Mouse (Mus musculus): ENCODE measurements around the gene Plagl1. TPM values are rescaled to one million over a fixed set of nuclear protein-coding genes. Genes with fewer than 3 reads are reported as not detected.

Plagl1 gene
- polyA plus RNA-seq, 1 experiment from 2014 or later = 34.7 TPM

GRCm38 (mm10) chr10:13118024-13118769 lies 57.9 kb downstream of the Plagl1 start:
- 38% methylated on average over 7 of the region's 7 CpGs for WGBS
- Histone ChIP-seq H3K4me2 (no peak overlapping the region), H3K27ac (no peak overlapping the region), H3K9ac (no peak overlapping the region), H3K4me1 (peaks cover 16% of the 10 kb centered on the region), H3K9me3 (no peaks in the 10 kb centered on the region), H3K4me3 (no peak overlapping the region), H3K27me3 (replicated peaks) (no peaks in the 10 kb centered on the region), H3K36me3 (replicated peaks) (no peaks in the 10 kb centered on the region)
- ATAC-seq (replicated peaks) = no peak

- no peak overlapping the region for H3K9ac ChIP-seq
- H3K27ac ChIP-seq = no peak overlapping the region
- no peaks in the 10 kb centered on the region for H3K36me3 ChIP-seq (replicated peaks)
- H3K4me3 ChIP-seq = no peak overlapping the region
- 31% methylated on average over 5 of the region's 5 CpGs for WGBS
- no peaks in the 10 kb centered on the region for H3K9me3 ChIP-seq
- no peak for ATAC-seq (replicated peaks)
- no peak overlapping the region for H3K4me2 ChIP-seq
- H3K27me3 ChIP-seq (replicated peaks) = no peaks in the 10 kb centered on the region
- peaks cover 16% of the 10 kb centered on the region for H3K4me1 ChIP-seq
Measured at GRCm38 (mm10) chr10:13118770-13119102, 58.4 kb downstream of the Plagl1 start.

DNA sequence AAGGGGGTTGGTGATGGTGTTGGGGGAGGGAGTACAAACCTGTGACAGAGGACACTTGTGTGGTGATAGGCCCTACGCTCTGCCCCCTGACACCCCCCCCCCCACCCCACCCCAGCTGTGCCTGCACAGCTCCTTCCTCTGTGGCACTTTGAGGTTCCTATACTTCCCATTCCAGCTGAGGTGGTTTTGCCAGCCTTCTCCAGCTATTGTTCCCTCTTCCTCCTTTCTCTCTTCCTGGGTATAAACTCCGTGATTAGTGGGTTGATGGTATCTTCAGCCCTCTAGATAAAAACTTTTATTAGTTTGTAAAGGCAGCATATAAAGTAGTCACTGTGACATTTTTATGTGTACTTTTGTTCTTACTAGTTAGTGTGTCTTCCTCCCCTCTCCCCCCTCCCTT lies 59.0 kb downstream of the Plagl1 start:
- Histone ChIP-seq H3K36me3 (replicated peaks) (no peaks in the 10 kb centered on the region), H3K4me2 (no peak overlapping the region), H3K4me1 (peaks cover 16% of the 10 kb centered on the region), H3K27me3 (replicated peaks) (no peaks in the 10 kb centered on the region), H3K9me3 (no peaks in the 10 kb centered on the region), H3K4me3 (no peak overlapping the region), H3K9ac (no peak overlapping the region), H3K27ac (no peak overlapping the region)
- ATAC-seq (replicated peaks) = no peak
- 44% methylated on average over 2 of the region's 2 CpGs for WGBS

DNA sequence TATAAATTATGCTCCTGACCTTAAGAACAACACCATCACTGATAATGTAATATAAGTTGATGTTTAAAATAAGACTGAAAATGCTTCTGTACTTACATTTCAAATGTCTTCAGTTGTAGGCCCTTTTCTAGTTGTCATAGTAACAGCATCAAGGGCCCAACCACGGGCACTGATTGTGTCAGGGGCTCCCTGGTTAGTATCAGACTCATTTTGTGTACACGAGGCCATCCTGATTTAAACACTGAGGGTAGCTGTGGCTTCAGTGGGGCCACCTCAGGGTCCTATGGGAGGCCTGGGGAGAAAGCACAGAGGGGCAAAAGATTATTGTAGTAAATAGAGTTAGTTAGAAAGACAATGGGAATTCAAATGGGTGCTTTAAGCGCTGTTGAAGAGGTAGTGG lies 65.5 kb downstream of the Plagl1 start:
- Histone ChIP-seq H3K27me3 (replicated peaks) (no peaks in the 10 kb centered on the region), H3K27ac (no peak overlapping the region), H3K4me3 (no peak overlapping the region), H3K4me2 (no peak overlapping the region), H3K4me1 (no peaks in the 10 kb centered on the region), H3K36me3 (replicated peaks) (no peaks in the 10 kb centered on the region), H3K9ac (no peak overlapping the region), H3K9me3 (no peaks in the 10 kb centered on the region)
- 48% methylated on average over 3 of the region's 3 CpGs for WGBS
- no peak for ATAC-seq (replicated peaks)

DNA sequence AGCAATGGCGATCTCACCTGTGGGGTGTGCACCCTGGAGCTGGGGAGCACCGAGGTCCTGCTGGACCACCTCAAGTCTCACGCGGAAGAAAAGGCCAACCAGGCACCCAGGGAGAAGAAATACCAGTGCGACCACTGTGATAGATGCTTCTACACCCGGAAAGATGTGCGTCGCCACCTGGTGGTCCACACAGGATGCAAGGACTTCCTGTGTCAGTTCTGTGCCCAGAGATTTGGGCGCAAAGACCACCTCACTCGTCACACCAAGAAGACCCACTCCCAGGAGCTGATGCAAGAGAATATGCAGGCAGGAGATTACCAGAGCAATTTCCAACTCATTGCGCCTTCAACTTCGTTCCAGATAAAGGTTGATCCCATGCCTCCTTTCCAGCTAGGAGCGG lies 67.0 kb downstream of the Plagl1 start:
- Histone ChIP-seq H3K27me3 (replicated peaks) (no peaks in the 10 kb centered on the region), H3K36me3 (replicated peaks) (no peaks in the 10 kb centered on the region), H3K4me1 (no peaks in the 10 kb centered on the region), H3K27ac (no peak overlapping the region), H3K9me3 (no peaks in the 10 kb centered on the region), H3K4me3 (no peak overlapping the region), H3K4me2 (no peak overlapping the region), H3K9ac (no peak overlapping the region)
- no peak for ATAC-seq (replicated peaks)
- 72% methylated on average over 13 of the region's 13 CpGs for WGBS

DNA sequence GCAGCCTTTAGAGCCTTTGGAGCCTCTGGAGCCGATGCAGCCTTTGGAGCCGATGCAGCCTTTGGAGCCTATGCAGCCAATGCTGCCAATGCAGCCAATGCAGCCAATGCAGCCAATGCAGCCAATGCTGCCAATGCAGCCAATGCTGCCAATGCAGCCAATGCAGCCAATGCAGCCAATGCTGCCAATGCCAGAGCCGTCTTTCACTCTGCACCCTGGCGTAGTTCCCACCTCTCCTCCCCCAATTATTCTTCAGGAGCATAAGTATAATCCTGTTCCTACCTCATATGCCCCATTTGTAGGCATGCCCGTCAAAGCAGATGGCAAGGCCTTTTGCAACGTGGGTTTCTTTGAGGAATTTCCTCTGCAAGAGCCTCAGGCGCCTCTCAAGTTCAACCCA lies 67.6 kb downstream of the Plagl1 start:
- Histone ChIP-seq H3K4me2 (no peak overlapping the region), H3K9ac (no peak overlapping the region), H3K9me3 (no peaks in the 10 kb centered on the region), H3K4me3 (no peak overlapping the region), H3K4me1 (no peaks in the 10 kb centered on the region), H3K27ac (no peak overlapping the region), H3K27me3 (replicated peaks) (no peaks in the 10 kb centered on the region), H3K36me3 (replicated peaks) (no peaks in the 10 kb centered on the region)
- ATAC-seq (replicated peaks) = no peak
- WGBS = 91% methylated on average over 7 of the region's 7 CpGs

DNA sequence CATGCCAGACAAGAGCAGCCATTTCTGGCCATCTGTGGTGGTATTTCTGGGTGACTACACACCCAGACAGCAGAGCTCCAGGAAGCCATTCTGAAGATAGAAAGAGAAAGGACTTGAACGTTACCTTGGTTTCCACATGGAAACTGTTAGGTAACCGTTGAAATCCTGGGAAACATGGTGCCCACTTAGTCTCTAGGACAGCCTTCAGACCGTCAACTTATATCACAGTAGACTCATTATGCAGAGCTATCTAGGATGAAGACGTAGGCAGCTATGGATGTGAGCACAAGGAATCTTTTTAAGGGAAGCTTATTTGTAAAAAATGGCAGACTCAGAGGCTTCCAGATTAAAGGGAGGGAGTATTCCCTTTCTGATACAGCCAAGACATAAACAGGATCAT lies 73.5 kb downstream of the Plagl1 start:
- H3K27ac ChIP-seq = no peak overlapping the region
- no peak overlapping the region for H3K4me3 ChIP-seq
- H3K9ac ChIP-seq = no peak overlapping the region
- no peaks in the 10 kb centered on the region for H3K4me1 ChIP-seq
- 81% methylated on average over 4 of the region's 4 CpGs for WGBS
- ATAC-seq (replicated peaks) = no peak
- no peaks in the 10 kb centered on the region for H3K9me3 ChIP-seq
- no peaks in the 10 kb centered on the region for H3K27me3 ChIP-seq (replicated peaks)
- H3K4me2 ChIP-seq = no peak overlapping the region
- H3K36me3 ChIP-seq (replicated peaks) = no peaks in the 10 kb centered on the region

- no peaks in the 10 kb centered on the region for H3K9me3 ChIP-seq
- no peak for ATAC-seq (replicated peaks)
- H3K27ac ChIP-seq = no peak overlapping the region
- H3K4me2 ChIP-seq = no peak overlapping the region
- H3K4me3 ChIP-seq = no peak overlapping the region
- H3K9ac ChIP-seq = no peak overlapping the region
- H3K27me3 ChIP-seq (replicated peaks) = no peaks in the 10 kb centered on the region
- no peaks in the 10 kb centered on the region for H3K36me3 ChIP-seq (replicated peaks)
- WGBS = 96% methylated on average over 7 of the region's 7 CpGs
- no peaks in the 10 kb centered on the region for H3K4me1 ChIP-seq
Measured at GRCm38 (mm10) chr10:13135276-13135675, 75.0 kb downstream of the Plagl1 start.

GRCm38 (mm10) chr10:13135751-13136150 lies 75.4 kb downstream of the Plagl1 start:
- no peak for ATAC-seq (replicated peaks)
- WGBS = 90% methylated on average over 7 of the region's 7 CpGs
- no peaks in the 10 kb centered on the region for H3K4me1 ChIP-seq
- H3K4me2 ChIP-seq = no peak overlapping the region
- H3K27ac ChIP-seq = no peak overlapping the region
- no peak overlapping the region for H3K9ac ChIP-seq
- H3K36me3 ChIP-seq (replicated peaks) = no peaks in the 10 kb centered on the region
- H3K4me3 ChIP-seq = no peak overlapping the region
- H3K9me3 ChIP-seq = no peaks in the 10 kb centered on the region
- H3K27me3 ChIP-seq (replicated peaks) = no peaks in the 10 kb centered on the region

DNA sequence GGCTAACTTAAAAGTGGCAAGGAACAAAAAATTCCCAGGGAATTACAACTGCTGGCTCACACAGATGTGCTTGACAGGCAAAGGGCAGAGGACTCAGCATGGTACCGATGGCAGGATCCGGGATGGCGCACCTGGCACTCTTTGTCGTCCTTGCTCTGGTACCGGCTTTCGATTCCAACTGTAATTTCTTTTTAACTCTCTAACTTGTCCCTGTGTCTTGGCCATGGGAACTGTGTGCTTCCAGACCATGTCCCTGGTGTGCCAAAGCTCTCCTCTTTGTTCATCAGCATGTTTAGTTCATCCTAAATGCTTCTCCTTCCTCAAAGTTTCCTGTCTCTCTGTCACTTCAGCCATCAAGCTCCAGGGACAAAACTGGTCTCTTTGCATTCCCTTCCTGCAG lies 77.6 kb downstream of the Plagl1 start:
- ATAC-seq (replicated peaks) = no peak
- H3K36me3 ChIP-seq (replicated peaks) = no peaks in the 10 kb centered on the region
- no peaks in the 10 kb centered on the region for H3K4me1 ChIP-seq
- no peak overlapping the region for H3K9ac ChIP-seq
- H3K4me2 ChIP-seq = no peak overlapping the region
- no peaks in the 10 kb centered on the region for H3K27me3 ChIP-seq (replicated peaks)
- H3K9me3 ChIP-seq = no peaks in the 10 kb centered on the region
- H3K27ac ChIP-seq = no peak overlapping the region
- no peak overlapping the region for H3K4me3 ChIP-seq
- WGBS = 91% methylated on average over 6 of the region's 6 CpGs

- Histone ChIP-seq H3K4me1 (no peaks in the 10 kb centered on the region), H3K9ac (no peak overlapping the region), H3K27ac (no peak overlapping the region), H3K4me2 (no peak overlapping the region), H3K9me3 (no peaks in the 10 kb centered on the region), H3K36me3 (replicated peaks) (no peaks in the 10 kb centered on the region), H3K27me3 (replicated peaks) (no peaks in the 10 kb centered on the region), H3K4me3 (no peak overlapping the region)
- ATAC-seq (replicated peaks) = no peak
- WGBS = 43% methylated on average over 2 of the region's 2 CpGs
Measured at GRCm38 (mm10) chr10:13140434-13140833, 80.1 kb downstream of the Plagl1 start.

DNA sequence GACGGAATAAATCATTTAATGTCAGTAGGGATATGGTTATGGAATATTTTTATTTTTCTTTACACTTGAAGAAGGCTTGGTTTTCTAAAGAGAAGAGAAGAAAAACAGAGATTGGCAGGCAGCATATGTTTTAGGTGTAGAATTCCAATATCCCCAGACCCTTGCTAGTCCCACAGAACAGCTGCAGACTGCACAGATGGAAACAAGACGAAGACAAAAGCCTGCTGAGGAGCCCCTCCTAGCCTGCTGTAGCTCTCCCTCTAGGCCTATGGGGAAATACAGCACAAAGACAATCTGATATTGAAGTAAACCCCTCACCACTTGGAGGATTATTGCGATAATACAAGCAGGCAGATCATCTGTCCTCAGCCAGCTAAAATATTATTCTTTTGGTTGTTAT lies 90.1 kb downstream of the Plagl1 start:
- Histone ChIP-seq H3K27me3 (replicated peaks) (no peaks in the 10 kb centered on the region), H3K9ac (no peak overlapping the region), H3K4me1 (no peaks in the 10 kb centered on the region), H3K9me3 (no peaks in the 10 kb centered on the region), H3K4me3 (no peak overlapping the region), H3K36me3 (replicated peaks) (no peaks in the 10 kb centered on the region), H3K4me2 (no peak overlapping the region), H3K27ac (no peak overlapping the region)
- WGBS = 55% methylated on average over 3 of the region's 3 CpGs
- no peak for ATAC-seq (replicated peaks)

DNA sequence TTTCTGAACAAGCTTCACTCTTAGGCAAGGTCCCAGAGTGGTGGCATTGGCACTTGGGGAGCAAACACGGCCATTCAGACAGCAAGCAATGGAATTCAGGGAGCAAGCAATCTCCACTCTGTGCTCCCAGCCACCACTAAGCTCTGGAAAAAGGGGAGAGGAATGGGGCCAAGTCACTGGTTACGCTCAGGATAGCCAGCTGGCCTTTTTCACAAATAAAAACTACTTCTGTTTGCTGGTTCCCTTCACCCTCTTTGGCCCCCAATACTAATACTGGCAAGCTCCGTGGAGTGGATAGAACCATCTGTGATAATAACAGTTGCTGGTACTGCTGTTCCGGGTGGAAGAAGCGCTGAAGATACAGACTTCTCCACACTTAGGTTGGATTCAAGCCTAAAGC lies 91.0 kb downstream of the Plagl1 start:
- Histone ChIP-seq H3K27ac (no peak overlapping the region), H3K36me3 (replicated peaks) (no peaks in the 10 kb centered on the region), H3K9ac (no peak overlapping the region), H3K4me3 (no peak overlapping the region), H3K4me1 (no peaks in the 10 kb centered on the region), H3K27me3 (replicated peaks) (no peaks in the 10 kb centered on the region), H3K9me3 (no peaks in the 10 kb centered on the region), H3K4me2 (no peak overlapping the region)
- no peak for ATAC-seq (replicated peaks)
- WGBS = 71% methylated on average over 5 of the region's 5 CpGs

Measured in midbrain, embryonic 15.5 days (tissue).